Mouse (Mus musculus) natural killer cell, adult 2 months (primary cell): ENCODE data around the gene Bicra.

ENCODE experiments used
- DNase-seq, 2 experiments: peaks; one replicate each; pipeline ENCODE4 v3.0.0; 2022; ENCODE audit warnings: low spot score in 2 of 2

The Bicra gene

DNA sequence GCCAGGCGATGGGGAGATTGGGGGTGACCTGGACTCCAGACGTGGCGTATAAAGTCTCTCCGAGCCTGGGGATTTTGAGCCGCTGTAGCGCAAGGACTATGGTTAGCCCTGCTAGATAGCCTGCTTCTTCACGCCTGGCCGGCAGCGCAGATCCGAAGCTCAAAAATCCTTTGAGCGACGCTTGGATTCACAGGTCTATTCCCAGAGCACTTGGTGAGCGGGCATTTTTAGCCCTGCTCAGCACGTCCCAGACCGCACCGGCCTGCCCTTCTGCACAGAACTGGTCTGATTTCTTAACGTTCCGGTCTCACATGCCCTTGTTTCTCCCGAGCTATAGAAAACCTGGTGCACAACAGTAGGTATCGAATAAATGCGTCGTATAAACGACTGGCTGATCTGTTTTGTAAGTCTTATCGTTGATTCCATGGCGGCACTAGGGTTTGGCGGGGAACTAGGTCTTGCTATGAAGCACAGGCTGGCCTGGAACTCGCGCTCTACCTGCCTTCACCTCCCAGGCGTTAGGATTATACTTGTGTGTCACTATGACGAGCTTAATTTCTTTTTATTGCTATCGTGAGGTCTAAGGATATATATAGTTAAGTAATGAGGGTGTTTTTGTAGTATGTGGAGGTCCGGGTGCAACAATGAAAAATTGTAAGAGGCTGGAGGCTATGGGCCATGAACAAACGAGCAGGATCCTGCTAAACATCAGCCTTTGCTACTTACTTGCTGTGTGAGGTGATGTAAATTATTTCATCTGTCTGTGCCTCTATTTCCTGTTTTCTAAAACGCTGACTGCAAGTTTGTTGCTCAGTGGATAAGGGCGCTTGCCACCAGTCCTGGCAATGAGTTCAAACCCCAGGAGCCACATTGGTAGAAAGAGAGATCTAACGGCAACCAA, 1.2 kb upstream of the Bicra start:
- peak in 1 of 2 experiments; percentile 30 for DNase-seq

DNA sequence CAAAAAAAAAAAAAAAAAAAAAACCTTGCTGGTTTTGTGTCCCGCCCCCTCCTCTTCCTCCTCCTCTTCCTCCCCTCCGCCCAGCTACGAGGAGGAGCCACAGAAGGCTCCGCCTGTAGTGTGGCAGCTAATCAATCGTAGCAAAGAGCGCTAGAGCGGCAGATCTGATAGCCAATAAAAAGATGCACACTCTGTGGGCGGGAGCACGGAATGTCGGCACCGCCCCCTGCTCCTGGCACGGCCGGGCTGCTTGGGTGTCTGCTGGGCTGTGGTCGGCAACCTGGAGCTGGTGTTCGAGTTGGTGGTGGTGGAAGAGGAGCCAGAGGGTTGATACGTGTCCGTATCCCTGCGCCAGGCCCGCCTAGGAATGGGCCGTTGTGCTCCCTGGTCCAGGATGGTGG, 443 bp upstream of the Bicra start:
- DNase-seq, result peak; percentile 95 to 96

DNA sequence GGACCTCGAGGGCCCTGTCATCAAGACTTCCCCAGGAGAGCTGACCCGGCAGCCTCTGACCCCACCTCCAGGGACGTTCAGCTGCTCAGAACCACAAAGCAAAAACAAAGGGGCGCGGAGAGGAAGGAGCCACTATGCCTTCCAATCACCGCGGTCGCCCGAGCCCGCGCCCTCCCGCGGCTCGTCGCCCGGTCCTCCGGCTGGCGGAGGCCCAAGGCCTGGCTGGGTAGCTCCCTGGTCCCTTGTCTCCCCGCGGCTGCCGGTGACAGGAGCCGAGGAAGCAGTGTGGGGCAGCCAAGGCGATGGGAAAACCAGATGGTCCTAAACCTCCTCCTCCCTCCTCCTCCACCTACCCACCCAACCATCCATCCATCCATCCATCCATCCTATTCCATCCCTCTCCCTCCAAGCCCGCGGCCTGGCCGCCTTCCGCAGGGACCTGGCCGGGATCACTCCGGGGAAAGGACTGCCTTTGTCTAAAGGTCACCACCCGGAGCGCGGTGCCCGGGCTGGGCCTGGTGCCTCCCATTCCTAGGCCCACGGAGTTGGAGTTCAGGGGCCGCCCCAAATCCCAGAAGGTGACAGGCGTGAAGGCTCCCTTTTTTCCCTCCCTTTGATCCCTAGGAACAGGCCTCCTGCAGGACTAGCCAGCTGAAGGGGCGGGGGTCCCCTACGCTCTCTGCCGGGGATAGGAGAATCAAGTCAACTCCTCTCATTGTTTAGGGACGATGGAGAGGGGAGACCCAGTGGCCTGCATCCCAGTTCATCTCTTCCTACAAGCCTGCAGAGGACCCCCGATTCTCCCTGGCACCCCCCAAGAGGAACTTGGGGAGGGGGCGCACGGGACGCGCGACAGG, 1.0 kb downstream of the Bicra start:
- peak; percentile 73 to 76 for DNase-seq

DNA sequence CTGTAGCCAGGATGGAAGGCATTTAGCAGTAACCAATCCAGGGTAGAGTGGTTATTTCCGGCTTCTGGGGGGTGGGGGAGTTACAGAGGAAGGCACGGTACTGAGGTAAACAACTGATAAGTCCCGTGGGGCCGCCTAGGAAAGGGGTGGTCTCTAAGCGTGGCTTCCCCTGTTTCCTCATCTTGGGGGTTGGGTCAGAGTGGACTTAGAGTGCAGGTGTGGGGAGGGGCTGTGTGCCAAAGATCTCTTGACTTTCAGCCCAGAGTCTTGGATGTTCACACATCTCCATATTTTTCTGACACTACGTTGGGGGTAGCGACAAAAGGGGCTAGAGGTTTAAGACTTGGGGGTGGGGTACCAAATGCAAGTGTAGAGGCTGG, 1.6 kb downstream of the Bicra start:
- peak; percentile 78 to 84 for DNase-seq

DNA sequence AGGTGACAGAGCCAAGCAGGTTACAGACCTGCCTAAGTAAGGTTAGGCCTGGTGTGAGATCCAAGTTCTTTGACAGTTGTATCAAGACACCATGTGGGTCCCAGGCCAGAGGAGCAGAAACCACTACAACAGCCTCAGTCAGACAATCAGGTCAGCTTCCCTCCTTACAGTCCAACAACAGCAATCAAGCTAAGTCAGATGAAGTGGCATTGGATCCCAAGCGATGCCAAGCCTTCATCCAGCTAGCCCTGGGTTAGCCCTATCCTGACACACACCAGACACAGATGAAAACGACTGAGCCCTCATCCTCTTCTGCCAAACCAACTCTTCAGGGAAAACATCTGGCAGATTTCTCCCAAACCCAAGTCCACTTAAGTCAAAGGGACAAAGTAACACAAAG, 2.2 kb downstream of the Bicra start:
- DNase-seq, result no peak

DNA sequence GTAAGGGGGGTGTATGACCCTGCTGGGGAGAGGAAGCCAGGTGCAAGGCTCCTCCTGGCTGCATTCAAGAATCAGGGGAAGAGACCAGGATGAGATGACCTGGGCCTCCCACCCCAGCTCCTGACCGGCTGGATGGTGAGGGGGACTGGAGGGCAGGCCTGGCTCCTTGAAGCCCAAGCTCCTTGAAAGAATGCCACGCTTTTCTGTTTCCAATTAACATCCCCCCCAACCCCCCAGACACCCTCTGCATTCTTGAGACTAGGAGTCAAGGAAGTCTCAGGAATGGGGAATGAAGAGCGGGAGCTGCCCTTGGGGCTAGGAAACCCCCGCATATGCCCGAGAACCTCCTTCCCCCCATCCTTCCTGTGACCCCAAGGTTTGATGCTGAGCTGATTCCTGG, 3.2 kb downstream of the Bicra start:
- no peak for DNase-seq

DNA sequence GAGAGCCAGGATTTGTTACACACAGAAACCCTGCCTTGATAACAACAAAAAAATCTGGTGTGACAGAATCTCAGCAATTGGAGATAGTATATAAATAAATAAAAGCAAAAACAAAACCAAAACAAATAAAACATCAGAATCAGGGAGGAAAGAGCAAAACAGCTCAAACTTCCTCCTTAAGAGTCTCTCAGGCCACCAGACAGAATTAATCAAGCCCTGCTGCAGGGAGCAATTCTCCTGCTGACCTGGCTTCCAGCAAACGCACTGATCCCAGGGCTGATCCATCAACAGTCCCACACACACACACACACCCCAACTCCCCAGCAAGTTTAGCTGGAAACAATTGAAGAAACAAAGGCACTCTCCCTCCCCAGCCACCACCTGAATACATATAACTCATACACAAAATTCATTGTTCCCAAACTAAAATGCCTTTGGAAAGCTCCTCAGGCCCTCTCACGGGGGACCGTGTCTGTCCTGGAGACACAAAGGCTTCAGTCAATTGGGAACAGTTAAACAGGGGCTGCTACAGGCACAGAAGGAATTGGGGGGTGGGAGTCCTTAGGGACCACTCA, 3.8 kb downstream of the Bicra start:
- DNase-seq, result no peak

DNA sequence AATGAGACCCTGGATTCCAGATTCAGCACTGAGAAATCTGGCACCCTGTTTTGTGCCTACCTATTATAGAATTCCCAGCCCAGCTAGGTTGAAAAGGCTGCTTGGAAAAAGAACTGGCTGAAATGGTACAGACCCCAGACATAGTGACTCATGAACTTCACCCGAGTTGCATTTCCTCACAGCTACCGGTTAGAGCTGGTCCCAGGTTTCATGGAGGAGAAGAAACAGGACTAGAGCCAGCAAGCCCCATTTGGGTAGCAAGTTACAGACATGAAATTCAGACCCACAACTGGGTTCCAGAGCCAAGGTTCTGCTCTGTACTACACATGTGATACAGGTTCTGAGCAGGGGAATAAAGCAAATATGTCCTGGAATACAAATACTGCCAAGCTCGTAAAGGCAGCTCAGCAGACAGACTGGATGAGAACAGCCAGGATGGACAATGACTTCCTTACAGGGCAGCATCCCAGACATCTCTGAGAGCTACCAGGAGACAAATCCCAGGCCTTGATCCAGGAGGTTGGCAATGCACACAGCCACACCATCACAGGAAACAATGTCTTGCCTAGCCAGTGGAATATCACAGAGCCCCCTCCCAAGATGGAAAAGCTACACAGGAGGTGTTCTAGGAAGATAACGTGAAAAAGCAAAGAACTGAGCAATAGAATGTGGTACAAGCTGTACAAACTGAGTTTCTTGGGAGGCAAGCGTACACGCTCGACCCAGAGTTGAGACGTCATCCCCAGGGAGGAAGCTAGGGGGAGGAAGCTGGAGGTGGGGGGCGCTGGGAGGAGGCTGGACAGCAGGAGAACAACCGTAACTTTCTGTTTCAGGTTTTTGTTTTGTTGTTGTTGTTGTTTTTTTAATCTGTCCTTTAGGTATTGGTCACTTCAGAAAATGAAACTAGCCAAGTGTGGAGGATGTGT, 4.6 kb downstream of the Bicra start:
- DNase-seq, result no peak

DNA sequence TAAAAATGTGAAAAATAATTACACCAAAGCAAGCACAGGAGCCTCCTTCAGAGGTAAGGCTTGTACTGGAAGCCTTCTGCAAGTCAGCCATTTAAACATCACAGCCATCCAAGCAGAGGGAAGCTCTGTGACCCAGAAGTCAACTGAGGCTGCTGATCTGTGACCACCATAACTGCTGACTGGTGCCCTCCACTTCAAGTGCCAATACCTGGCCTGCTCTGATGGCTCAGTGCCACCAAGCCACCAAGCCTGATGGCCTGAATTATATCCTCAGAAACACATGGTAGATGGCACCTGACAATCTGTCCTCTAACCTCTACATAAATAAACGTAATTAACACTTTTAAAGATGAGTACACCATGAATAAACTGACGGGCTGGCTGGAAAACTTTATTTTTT, 6.5 kb downstream of the Bicra start:
- no peak for DNase-seq

DNA sequence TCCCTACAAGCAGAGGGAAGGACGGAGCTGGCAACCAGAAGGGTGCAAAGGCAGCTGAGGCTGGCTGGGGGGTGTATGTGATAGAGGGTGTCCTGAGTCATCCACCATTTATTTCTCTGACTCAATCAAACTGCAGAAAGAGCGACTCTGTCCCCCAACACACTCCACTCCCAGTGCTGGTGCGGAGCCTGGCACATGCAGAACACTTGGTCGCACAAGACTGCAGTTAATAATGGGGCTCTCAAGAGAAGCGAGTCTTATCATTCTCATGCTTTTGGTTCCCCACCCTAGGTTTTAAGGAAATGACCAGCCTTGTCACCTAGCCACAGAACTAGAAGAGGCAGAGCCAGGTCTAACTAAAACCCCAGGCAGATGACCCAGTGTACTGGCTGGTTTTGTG, 8.4 kb downstream of the Bicra start:
- DNase-seq, result no peak

DNA sequence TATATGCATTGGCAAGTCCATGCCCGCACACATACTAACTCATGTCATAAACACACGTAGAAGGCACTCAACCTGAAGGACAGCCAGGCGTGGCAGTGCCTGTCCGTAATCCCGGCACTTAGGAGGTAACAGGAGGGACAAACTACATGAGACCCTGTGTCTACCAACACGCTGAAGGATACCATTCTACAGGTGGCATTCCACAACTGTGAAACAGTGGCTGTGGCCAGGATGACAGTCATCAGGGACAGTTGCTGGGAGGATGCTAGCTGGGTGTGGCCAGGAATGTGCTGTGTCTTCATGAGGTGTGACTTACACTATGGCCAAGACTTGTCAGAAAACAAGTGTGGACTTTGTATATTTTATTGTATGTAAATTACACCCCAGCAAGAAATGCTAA, 10.7 kb downstream of the Bicra start:
- DNase-seq, result no peak

DNA sequence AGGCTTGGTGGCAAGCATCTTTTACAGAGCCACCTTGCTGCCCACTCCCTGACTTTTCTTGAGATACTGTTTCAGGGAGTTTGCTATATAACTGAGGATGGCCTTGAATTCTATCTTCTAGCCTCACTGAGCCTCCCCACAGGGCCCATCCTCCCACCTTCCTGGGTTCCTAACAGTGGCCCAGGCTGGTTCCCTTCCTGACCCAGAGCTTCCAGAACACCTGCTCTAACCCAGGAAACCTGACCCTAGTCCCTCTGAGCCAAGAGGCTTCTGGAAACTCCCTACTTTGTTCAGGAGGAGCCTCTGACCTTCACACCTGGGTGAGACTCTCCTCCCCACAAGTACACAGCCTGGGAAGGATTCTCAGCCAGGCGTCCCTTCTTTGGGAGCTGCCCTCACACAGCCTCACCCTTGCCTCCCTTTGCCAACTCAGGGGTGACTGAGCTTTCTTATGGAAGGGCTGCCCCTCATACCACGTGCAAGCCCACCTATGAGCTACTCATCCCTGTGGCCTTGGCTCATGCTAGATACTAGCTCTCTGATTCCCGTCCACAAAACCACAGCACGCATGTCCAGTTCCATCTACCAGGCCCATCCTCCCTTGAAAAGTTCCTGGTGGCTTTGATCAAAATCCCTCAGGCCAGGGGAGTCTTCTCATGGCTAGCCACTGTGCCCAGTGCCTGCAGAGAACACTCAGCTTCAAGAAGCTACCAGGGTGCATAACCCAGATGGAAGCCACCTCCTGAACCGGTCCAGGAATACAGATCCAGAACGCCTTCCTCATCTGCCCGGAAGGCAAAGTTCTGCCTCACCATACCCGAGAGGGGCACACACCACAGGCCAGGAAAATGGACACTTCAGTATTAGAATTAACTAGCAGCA, 13.9 kb downstream of the Bicra start:
- DNase-seq, result no peak

DNA sequence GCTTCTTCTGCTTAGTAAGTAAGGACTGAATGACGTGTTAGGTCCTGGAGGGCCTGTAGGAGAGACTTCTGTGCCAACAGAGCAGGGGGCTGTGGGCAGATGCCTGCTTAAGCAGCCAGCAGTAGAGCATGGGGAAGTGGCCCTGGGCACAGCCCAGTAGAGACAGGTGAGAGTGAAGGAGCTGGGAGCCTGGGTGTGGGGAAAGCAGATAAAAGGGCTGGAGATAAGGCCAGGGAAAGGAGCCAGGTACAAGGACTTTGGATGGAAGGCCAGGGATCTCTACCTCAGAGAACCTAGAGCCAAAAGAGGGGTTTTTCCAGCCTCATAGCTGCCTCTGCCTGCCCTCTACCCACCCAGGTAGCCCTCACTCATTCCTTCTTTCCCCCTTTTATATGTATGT, 14.7 kb downstream of the Bicra start:
- DNase-seq, result no peak

DNA sequence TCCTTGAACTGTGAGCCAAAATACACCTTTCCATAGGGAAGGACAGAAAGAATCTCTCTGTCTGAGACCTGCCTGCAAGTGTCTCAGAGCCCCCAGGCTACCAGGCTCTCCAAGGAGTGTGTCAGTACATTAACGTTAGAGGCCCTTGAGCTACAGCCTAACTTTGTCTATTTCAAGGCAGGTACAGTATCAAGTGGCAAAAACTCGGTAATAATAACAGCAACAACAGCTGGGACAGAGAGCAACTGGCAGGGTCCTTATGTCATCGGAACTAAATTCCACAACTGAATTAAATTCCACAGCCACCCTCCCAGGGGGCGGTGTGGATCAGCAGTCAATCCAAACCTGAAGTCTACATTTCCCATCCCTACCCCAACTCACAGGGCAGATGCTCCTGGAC, 16.6 kb downstream of the Bicra start:
- no peak for DNase-seq

DNA sequence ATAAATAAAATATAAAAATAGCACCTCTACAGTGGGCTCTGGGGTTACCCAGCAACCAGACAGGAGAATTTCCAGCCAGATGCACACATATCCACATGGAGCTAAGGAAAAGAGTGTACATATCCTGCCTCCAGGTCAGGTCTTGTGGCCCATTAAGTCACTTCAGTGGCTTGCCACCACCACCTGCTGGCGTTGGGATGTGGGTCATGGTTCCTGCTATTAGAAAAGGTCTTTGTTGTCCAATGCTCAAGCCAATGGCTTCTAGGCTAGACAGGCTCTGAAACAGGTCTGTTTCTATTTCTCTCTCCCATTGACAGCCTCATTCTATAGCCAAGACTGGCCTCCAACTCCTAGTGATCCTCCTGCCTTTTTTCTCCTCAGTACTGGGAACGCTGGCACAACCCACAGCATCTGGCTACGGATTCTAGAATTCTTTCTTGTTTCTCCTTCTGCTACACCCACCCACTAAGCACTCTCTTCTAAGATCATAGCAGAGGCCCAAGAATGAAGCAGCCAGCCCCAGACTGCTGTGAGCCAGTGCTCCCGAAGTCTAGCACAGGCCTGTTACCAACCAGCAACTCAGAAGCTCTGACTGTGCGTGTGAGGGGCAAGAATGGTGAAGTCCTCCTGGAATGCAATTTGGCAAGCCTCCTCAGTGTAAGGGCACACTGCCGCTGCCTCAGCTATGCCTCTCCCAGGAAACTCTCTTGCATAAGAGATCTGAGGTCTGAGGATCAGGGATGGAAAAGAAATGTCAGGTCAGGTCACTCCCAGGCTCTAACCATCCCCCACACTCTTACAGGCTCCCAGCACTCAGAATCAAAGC, 19.4 kb downstream of the Bicra start:
- no peak for DNase-seq

DNA sequence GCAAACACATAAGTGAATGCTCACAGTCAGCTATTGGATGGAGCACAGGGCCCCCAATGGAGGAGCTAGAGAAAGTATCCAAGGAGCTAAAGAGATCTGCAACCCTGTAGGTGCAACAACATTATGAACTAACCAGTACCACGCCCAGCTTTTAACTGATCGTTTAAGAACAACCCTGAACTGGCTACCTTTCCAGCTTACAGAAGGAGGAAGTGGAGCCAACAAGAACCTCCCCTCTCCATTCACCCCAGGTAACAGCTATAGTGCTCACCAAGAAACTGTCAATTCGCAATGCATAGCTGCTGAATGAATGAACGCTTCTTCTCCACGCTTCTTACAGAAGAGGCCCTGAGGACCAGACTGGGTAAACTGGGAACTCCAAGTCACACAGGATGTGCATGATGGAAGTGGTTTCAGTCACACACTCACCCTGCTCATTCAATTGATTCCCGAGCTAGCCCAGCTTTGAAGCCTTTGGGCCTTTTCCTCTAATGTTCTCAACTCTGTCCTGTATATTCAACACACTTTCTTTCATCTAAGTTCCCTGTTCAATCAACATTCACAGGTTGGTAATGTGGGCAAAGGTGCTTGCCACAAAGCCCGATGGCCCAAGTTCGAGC, 23.0 kb downstream of the Bicra start:
- DNase-seq, result peak; percentile 45 to 55

DNA sequence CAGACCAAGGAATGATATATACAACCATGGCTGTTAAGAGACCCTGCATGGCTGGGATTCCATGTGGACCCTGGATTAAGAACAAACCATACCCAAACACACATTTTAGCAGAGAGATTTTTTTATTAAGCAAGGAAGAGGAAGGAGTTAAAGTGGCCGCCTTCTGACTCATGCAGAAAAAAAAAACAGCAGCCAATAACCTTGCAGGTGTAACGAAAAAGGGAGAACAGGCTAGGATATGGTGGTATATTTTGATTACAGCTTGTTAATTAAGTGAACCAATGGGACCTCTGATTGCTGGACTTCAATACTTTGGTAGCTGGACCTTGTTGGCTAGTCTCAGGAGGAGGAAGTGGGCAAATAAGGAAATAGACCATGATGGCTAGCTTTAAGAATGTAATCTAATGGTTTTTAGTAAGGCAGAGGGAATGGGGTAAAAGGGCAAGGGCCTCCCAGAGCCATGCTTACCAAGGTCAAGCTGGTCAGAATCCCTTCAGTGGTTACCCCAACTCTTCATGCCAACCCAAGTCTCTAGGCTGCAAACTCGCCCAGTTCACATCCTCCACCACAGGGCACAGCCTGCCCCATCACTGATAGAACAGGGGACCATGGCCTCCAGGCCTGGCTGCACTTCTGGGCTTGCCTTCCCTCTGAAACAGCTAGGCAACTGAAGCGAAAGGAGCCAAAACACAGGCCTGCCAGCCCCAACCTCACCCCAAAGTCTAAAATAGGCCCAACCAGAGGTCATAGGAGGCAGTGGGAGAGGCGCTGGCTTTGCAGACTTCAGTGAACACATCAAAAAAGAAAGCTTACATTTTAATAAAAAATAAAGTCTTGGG, 28.2 kb downstream of the Bicra start:
- no peak for DNase-seq
